Mouse (Mus musculus) bone marrow, adult 2 months (tissue): ENCODE measurements around the gene Acap2.

Experiments
- CTCF ChIP-seq: fragments of 200-500 bp; IDR thresholded peaks from 2 replicates; pipeline ENCODE4 v1.5.1; 2011; ENCODE audit warnings: low read length, control low read depth; ENCODE audit not compliant: control insufficient read depth, insufficient read depth
- POLR2A ChIP-seq: fragments of 200-500 bp; IDR thresholded peaks from 2 replicates; pipeline ENCODE4 v1.6.1; 2011; ENCODE audit warnings: low read depth, mild to moderate bottlenecking, control low read depth, low read length, borderline replicate concordance; ENCODE audit not compliant: control insufficient read depth

DNA sequence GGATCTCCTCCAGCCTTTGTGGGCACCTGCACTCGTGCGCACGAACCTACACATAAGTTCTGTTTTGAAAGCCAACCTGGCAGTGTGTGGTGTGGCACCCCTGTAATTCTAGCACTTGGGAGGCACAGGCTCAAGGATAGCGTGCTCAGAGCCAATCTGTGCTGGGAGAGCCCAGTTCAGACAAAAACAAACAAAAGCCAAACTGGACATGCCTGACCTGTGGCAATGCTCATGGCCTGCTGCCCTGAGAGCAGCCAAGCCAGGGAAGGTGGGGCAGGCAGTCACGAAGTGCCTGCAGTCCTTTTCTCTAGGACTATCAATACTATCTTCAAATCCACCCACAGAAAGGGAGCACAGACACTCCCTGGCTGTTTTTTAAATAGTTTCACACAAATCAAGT is 157.9 kb downstream of the Acap2 start:
- TF ChIP-seq POLR2A (no peak), CTCF (no peak)
